ENCODE assay signal across 24 mouse cellular contexts in genomic region chr9:97087850-97088249, GRCm38 (mm10).
"Had no signal": no experiment of that assay in that cellular context is flagged by ENCODE, and none has a peak within 500 bp of the region (broad histone marks: within the 10 kb centered on the region; RNA-seq: fewer than 3 reads in every experiment).

No protein-coding gene starts in this region.

- H3K9me3 ChIP-seq: heart, embryonic 10.5 days; heart, embryonic 12.5 days; hindbrain, embryonic 10.5 days; hindbrain, embryonic 12.5 days; intestine, embryonic 15.5 days; limb, embryonic 10.5 days; limb, embryonic 12.5 days had no signal

- H3K4me3 ChIP-seq: heart, embryonic 10.5 days; heart, embryonic 12.5 days; hindbrain, embryonic 10.5 days; hindbrain, embryonic 12.5 days; intestine, embryonic 15.5 days; layer of hippocampus, adult 2 months; left cerebral cortex, adult 2 months; limb, embryonic 10.5 days; limb, embryonic 12.5 days had no signal

- H3K27me3 ChIP-seq: heart, embryonic 12.5 days; hindbrain, embryonic 12.5 days; intestine, embryonic 15.5 days; limb, embryonic 12.5 days had no signal

- H3K4me2 ChIP-seq: heart, embryonic 12.5 days; hindbrain, embryonic 12.5 days; hindbrain, embryonic 14.5 days; intestine, embryonic 15.5 days; limb, embryonic 12.5 days; liver, embryonic 11.5 days had no signal

- H3K4me1 ChIP-seq: heart, embryonic 10.5 days; heart, embryonic 12.5 days; hindbrain, embryonic 10.5 days; hindbrain, embryonic 12.5 days; intestine, embryonic 15.5 days; limb, embryonic 10.5 days; limb, embryonic 12.5 days had no signal

- DNase-seq: gastrocnemius, postnatal 10 days; gastrocnemius, postnatal 25 days; heart, adult 18-20 months; heart, postnatal 10 days; heart, postnatal 4 days; kidney, adult 18-20 months; kidney, adult 8-10 months; kidney, postnatal 10 days; kidney, postnatal 25 days; kidney, postnatal 4 days; liver had no signal

- H3K9ac ChIP-seq: heart, embryonic 12.5 days; hindbrain, embryonic 12.5 days; hindbrain, embryonic 14.5 days; intestine, embryonic 15.5 days; limb, embryonic 12.5 days had no signal

- H3K27ac ChIP-seq: heart, embryonic 10.5 days; hindbrain, embryonic 10.5 days; hindbrain, embryonic 12.5 days; hindbrain, embryonic 14.5 days; intestine, embryonic 15.5 days; layer of hippocampus, adult 2 months; left cerebral cortex, adult 2 months; limb, embryonic 10.5 days; limb, embryonic 12.5 days had no signal

- ATAC-seq: hindbrain, embryonic 16.5 days; inflammation-experienced regulatory T-cells, adult 6 months; intestine, embryonic 15.5 days had no signal
